Mouse (Mus musculus): ENCODE measurements around the gene Wdr76.

GRCm38 (mm10) chr2:121480498-121480897 is 26.0 kb upstream of the Wdr76 start:
- TF ChIP-seq POLR2A (IDR thresholded peaks at IDR 0.05; ENCODE audit: low read depth, low read length) = no peak
- peak; percentile 51; the same call in 1 of the 2 replicates for TF ChIP-seq CTCF (IDR thresholded peaks at IDR 0.05; ENCODE audit: extremely low read depth, insufficient read depth, insufficient read length, insufficient replicate concordance)
